20 mouse cellular contexts compared by ENCODE assay signal in genomic region chr11:23664232-23664631, GRCm38 (mm10). TPM values are rescaled to one million over a fixed set of nuclear protein-coding genes. Genes with fewer than 3 reads are reported as not detected.
DNase-seq lines count a peak whose midpoint lies in the region; ATAC-seq and TF ChIP-seq lines count a peak whose summit lies in the region.
"Had no signal": no experiment of that assay in that cellular context is flagged by ENCODE, and none has a peak within 500 bp of the region (broad histone marks: within the 10 kb centered on the region; RNA-seq: fewer than 3 reads in every experiment).

No protein-coding gene starts in this region.

- peak overlapping the region; percentile 43 for H3K4me2 ChIP-seq in lung, embryonic 14.5 days
- peak overlapping the region; percentile 49; the same call in 1 of the 2 replicates for H3K4me2 ChIP-seq in liver, postnatal 0 days (ENCODE audit: low read depth, low read length)

- H3K27me3 ChIP-seq in heart, embryonic 10.5 days (ENCODE audit: insufficient read depth, poor library complexity, severe bottlenecking), result no peaks in the 10 kb centered on the region
- no peaks in the 10 kb centered on the region for H3K27me3 ChIP-seq in lung, embryonic 14.5 days (ENCODE audit: insufficient read depth, low read length)
- no peaks in the 10 kb centered on the region for H3K27me3 ChIP-seq in liver, postnatal 0 days (ENCODE audit: insufficient read depth, low read length)
- H3K27me3 ChIP-seq: embryonic facial prominence, embryonic 13.5 days; limb, embryonic 12.5 days; stomach, embryonic 15.5 days had no signal

- peak overlapping the region; percentile 94; the same call in 1 of the 2 replicates for H3K4me3 ChIP-seq in heart, embryonic 10.5 days
- H3K4me3 ChIP-seq in lung, embryonic 14.5 days (ENCODE audit: low read depth, low read length), result peak overlapping the region; percentile 14; the same call in 1 of the 2 replicates
- H3K4me3 ChIP-seq in liver, postnatal 0 days (ENCODE audit: low read depth, low read length), result no peak overlapping the region

- no peaks in the 10 kb centered on the region for H3K9me3 ChIP-seq in heart, embryonic 10.5 days
- H3K9me3 ChIP-seq in lung, embryonic 14.5 days (ENCODE audit: low read depth, low read length), result no peaks in the 10 kb centered on the region
- no peaks in the 10 kb centered on the region for H3K9me3 ChIP-seq in liver, postnatal 0 days (ENCODE audit: low read length)
- H3K9me3 ChIP-seq: embryonic facial prominence, embryonic 13.5 days; G1E; limb, embryonic 12.5 days; stomach, embryonic 15.5 days had no signal

- no peak for TF ChIP-seq EP300 in liver, postnatal 0 days (IDR thresholded peaks at IDR 0.05; ENCODE audit: low read depth)

- H3K9ac ChIP-seq in lung, embryonic 14.5 days, result no peak overlapping the region
- H3K9ac ChIP-seq in liver, postnatal 0 days (replicated peaks), result no peak overlapping the region

- intact Hi-C loops in left cerebral cortex, postnatal 36 days (cut with DNase I), result no loop called here

- no peak for ATAC-seq in lung, embryonic 14.5 days (ENCODE audit: insufficient read depth)
- ATAC-seq in liver, postnatal 0 days, result no peak
- ATAC-seq: midbrain, embryonic 16.5 days had no signal

- TF ChIP-seq CTCF in lung, embryonic 14.5 days (IDR thresholded peaks at IDR 0.05; ENCODE audit: low read depth), result no peak
- no peak for TF ChIP-seq CTCF in liver, postnatal 0 days (IDR thresholded peaks at IDR 0.05; ENCODE audit: low read depth)

- peaks cover 4% of the 10 kb centered on the region for H3K36me3 ChIP-seq in heart, embryonic 10.5 days
- H3K36me3 ChIP-seq in lung, embryonic 14.5 days (ENCODE audit: insufficient read depth), result peaks cover 4% of the 10 kb centered on the region; the same call in 1 of the 2 replicates
- H3K36me3 ChIP-seq in liver, postnatal 0 days (replicated peaks; ENCODE audit: insufficient read depth, low read length), result peaks cover 3% of the 10 kb centered on the region; the same call in 1 of the 2 replicates

- H3K4me1 ChIP-seq in heart, embryonic 10.5 days, result peaks cover 4% of the 10 kb centered on the region; the same call in 1 of the 2 replicates
- H3K4me1 ChIP-seq in lung, embryonic 14.5 days (ENCODE audit: insufficient read depth), result no peaks in the 10 kb centered on the region
- H3K4me1 ChIP-seq in liver, postnatal 0 days (ENCODE audit: insufficient read depth), result peaks cover 4% of the 10 kb centered on the region
- H3K4me1 ChIP-seq: stomach, embryonic 15.5 days had no signal

- no peak overlapping the region for H3K27ac ChIP-seq in heart, embryonic 10.5 days
- H3K27ac ChIP-seq in lung, embryonic 14.5 days (ENCODE audit: low read depth), result no peak overlapping the region
- H3K27ac ChIP-seq in liver, postnatal 0 days (ENCODE audit: low read depth), result no peak overlapping the region
- H3K27ac ChIP-seq: embryonic facial prominence, embryonic 13.5 days; left cerebral cortex, adult 2 months had no signal

- DNase-seq in heart, embryonic 10.5 days (ENCODE audit: low spot score), result no peak
- DNase-seq in heart, adult 11 months, result no peak
- no peak for DNase-seq in lung, embryonic 14.5 days
- DNase-seq in lung, postnatal 10 days, result no peak
- DNase-seq in adipocyte (ENCODE audit: low spot score), result peak; percentile 31
- DNase-seq in liver, postnatal 0 days, result no peak
- DNase-seq in left cerebral cortex, postnatal 36 days (ENCODE audit: low spot score in 2 of 2), result no peak
- no peak for DNase-seq in adrenal gland, postnatal 36 days
- DNase-seq: adrenal gland, postnatal 10 days; cerebellum, adult 9-10 months; kidney, adult 18-20 months; kidney, postnatal 25 days; lung, adult 2 months; right cerebral cortex, postnatal 14 days had no signal

RNA-seq across cellular contexts. Expression of gene Pus10, which starts 1.2 kb away (rescaled TPM):
- polyA plus RNA-seq in heart, embryonic 10.5 days (2016; fragmentation: Nextera tagmentation; extraction: Ambion mirVana), result 19.2 and 19.6 TPM in 2 replicates
- 20.2 and 24.9 TPM in 2 replicates for polyA plus RNA-seq in lung, embryonic 14.5 days (2014; fragmentation: Nextera tagmentation; extraction: Ambion mirVana)
- polyA plus RNA-seq in liver, postnatal 0 days (2015; fragmentation: Nextera tagmentation; extraction: Ambion mirVana), result 10.3 and 10.4 TPM in 2 replicates
- 10 to 100 TPM; 13.7 to 25.4 TPM for total RNA-seq in left cerebral cortex, postnatal 36 days (2021)
- total RNA-seq in adrenal gland, postnatal 36 days (2021), result 10 to 100 TPM; 13.9 to 16.4 TPM

RNA-seq across cellular contexts. Expression of gene Pex13, which starts 1.5 kb away (rescaled TPM):
- polyA plus RNA-seq in heart, embryonic 10.5 days (2016; fragmentation: Nextera tagmentation; extraction: Ambion mirVana), result 24.6 and 25.9 TPM in 2 replicates
- polyA plus RNA-seq in lung, embryonic 14.5 days (2014; fragmentation: Nextera tagmentation; extraction: Ambion mirVana), result 25.7 and 30.4 TPM in 2 replicates
- polyA plus RNA-seq in liver, postnatal 0 days (2015; fragmentation: Nextera tagmentation; extraction: Ambion mirVana), result 24.9 and 25.0 TPM in 2 replicates
- total RNA-seq in left cerebral cortex, postnatal 36 days (2021), result 10 to 100 TPM; 24.1 to 26.1 TPM
- total RNA-seq in adrenal gland, postnatal 36 days (2021), result 10 to 100 TPM; 59.7 to 76.6 TPM

RNA-seq across cellular contexts. Expression of gene 0610010F05Rik, which starts 30.8 kb away (rescaled TPM):
- 21.0 and 23.5 TPM in 2 replicates for polyA plus RNA-seq in heart, embryonic 10.5 days (2016; fragmentation: Nextera tagmentation; extraction: Ambion mirVana)
- polyA plus RNA-seq in lung, embryonic 14.5 days (2014; fragmentation: Nextera tagmentation; extraction: Ambion mirVana), result 21.5 and 21.6 TPM in 2 replicates
- 8.3 and 9.1 TPM in 2 replicates for polyA plus RNA-seq in liver, postnatal 0 days (2015; fragmentation: Nextera tagmentation; extraction: Ambion mirVana)
- 10 to 100 TPM; 39.2 to 42.7 TPM for total RNA-seq in left cerebral cortex, postnatal 36 days (2021)
- 10 to 100 TPM; 13.3 to 13.4 TPM for total RNA-seq in adrenal gland, postnatal 36 days (2021)
